Mouse (Mus musculus): ENCODE measurements around the gene Hao2. TPM values are rescaled to one million over a fixed set of nuclear protein-coding genes. Genes with fewer than 3 reads are reported as not detected.

Hao2 gene
- polyA plus RNA-seq, 1 experiment from 2014 or later, result not detected

DNA sequence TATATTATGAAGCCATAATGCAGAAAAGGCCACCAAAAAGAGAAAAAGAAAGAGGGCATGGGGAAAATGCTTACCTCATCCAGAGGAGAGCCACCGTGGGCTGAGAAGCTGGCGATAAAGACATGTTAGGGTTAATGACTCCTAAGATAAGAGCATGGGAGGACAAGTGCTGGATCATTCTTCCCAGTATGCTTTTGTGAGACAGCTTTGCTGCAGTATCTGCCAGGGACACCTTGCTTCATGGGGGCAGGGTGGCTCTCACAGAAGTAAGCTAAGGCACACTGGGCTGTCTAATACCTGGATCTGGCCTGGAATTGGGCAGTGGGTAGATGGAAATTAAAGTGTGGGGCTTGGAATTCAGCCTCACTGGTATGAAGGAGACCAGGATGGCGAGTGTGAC lies 37.9 kb downstream of the Hao2 start:
- H3K9me3 ChIP-seq, result no peaks in the 10 kb centered on the region
- H3K4me2 ChIP-seq, result no peak overlapping the region
- WGBS, result 80% methylated on average over 3 of the region's 3 CpGs
- H3K36me3 ChIP-seq, result no peaks in the 10 kb centered on the region
- no peak overlapping the region for H3K4me3 ChIP-seq
- no peak overlapping the region for H3K9ac ChIP-seq
- H3K4me1 ChIP-seq, result no peaks in the 10 kb centered on the region
- H3K27me3 ChIP-seq, result no peaks in the 10 kb centered on the region
- no peak overlapping the region for H3K27ac ChIP-seq
- ATAC-seq (ENCODE audit: insufficient number of reproducible peaks, insufficient read depth, low FRiP score, low TSS enrichment, low read depth), result no peak

DNA sequence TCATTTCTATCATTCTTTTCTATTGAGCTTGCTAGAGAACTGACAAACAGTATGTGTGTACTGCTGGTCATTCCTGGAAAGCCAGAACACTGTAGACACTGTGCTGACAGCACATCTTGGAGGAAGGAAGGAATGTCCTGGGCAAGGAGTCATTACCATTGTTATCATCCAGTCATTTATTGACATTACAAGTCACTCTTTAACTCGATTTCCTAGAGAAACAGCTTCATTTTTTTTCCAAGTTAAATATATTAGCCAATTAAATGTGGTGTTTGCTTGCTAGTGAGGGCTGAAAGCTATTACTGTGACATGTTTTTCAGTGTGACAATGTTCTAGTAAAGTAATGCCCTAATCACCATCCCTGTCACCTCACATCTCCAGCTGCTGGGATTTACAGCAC lies 39.4 kb downstream of the Hao2 start:
- no peak overlapping the region for H3K4me3 ChIP-seq
- H3K36me3 ChIP-seq, result no peaks in the 10 kb centered on the region
- WGBS, result 40% methylated on average over 1 of the region's 1 CpGs
- H3K4me2 ChIP-seq, result no peak overlapping the region
- H3K9me3 ChIP-seq, result no peaks in the 10 kb centered on the region
- no peaks in the 10 kb centered on the region for H3K4me1 ChIP-seq
- H3K9ac ChIP-seq, result no peak overlapping the region
- H3K27ac ChIP-seq, result no peak overlapping the region
- ATAC-seq (ENCODE audit: insufficient number of reproducible peaks, insufficient read depth, low FRiP score, low TSS enrichment, low read depth), result no peak
- H3K27me3 ChIP-seq, result no peaks in the 10 kb centered on the region

DNA sequence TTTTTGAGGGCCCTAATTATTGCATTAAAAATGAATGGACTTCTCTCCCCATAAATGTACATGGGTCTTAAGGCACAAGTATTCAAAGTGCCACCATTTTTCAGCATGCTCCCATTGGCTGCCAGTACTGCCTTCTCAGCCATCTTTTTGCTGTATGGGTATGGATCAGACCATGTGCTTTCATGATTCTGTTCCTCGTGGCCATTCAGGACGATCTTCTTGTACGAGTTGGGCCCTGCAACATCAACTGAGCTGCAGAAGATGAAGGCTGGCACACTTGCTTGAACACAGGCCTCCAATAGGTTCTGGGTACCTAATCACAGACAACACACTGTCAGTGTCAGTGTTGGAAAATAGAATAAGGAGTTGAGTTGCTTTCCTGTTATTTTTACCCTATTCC lies 40.0 kb downstream of the Hao2 start:
- no peak overlapping the region for H3K9ac ChIP-seq
- no peak overlapping the region for H3K27ac ChIP-seq
- 87% methylated on average over 3 of the region's 3 CpGs for whole genome bisulfite sequencing
- no peaks in the 10 kb centered on the region for H3K4me1 ChIP-seq
- H3K27me3 ChIP-seq, result no peaks in the 10 kb centered on the region
- no peak for ATAC-seq (ENCODE audit: insufficient number of reproducible peaks, insufficient read depth, low FRiP score, low TSS enrichment, low read depth)
- no peak overlapping the region for H3K4me2 ChIP-seq
- H3K4me3 ChIP-seq, result no peak overlapping the region
- no peaks in the 10 kb centered on the region for H3K9me3 ChIP-seq
- no peaks in the 10 kb centered on the region for H3K36me3 ChIP-seq

DNA sequence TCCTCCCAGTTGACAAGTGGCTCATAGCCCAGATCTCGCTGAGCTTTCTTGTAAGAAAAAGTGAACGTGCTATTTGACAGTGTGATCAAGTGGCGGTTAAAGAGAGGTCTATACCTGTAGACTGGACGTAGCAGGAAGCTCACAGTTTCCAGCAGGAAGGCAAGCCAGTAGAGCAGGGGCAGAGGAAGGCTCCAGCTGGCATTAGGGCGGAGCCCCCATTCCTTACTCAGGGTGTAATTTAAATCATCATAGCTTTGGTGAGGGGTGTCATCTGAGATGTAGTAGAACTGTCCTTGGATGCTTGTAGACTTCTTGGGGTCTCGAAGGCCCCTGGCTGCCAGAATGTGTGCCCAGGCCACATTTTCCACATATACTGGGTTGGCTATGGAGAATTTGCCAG lies 40.4 kb downstream of the Hao2 start:
- Histone ChIP-seq H3K36me3 (no peaks in the 10 kb centered on the region), H3K4me3 (no peak overlapping the region), H3K4me2 (no peak overlapping the region), H3K27me3 (no peaks in the 10 kb centered on the region), H3K4me1 (no peaks in the 10 kb centered on the region), H3K27ac (no peak overlapping the region), H3K9ac (no peak overlapping the region), H3K9me3 (no peaks in the 10 kb centered on the region)
- ATAC-seq (ENCODE audit: insufficient number of reproducible peaks, insufficient read depth, low FRiP score, low TSS enrichment, low read depth), result no peak
- WGBS, result 88% methylated on average over 6 of the region's 6 CpGs

DNA sequence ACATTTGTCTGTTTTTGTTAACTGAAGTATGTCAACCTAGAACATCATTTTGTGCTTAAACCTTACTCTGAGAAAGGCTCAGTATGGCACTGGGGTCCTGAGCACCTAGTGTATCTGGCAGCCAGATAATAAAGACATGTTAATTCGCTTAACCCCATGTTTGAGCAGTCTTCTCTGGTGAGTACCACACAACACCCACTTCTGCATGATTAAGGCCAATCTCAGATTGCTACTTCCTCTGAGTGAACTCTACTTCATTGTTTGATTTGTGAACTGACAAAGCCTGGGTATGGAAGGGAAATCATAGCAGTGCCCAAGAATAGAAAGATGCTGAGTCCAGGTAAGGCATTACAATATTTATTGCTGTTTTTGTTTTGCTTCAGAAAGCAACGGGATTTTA lies 41.2 kb downstream of the Hao2 start:
- no peak overlapping the region for H3K9ac ChIP-seq
- no peak for ATAC-seq (ENCODE audit: insufficient number of reproducible peaks, insufficient read depth, low FRiP score, low TSS enrichment, low read depth)
- H3K4me3 ChIP-seq, result no peak overlapping the region
- no peaks in the 10 kb centered on the region for H3K36me3 ChIP-seq
- no peaks in the 10 kb centered on the region for H3K4me1 ChIP-seq
- no peak overlapping the region for H3K4me2 ChIP-seq
- 78% methylated on average over 2 of the region's 2 CpGs for WGBS
- H3K27me3 ChIP-seq, result no peaks in the 10 kb centered on the region
- H3K9me3 ChIP-seq, result no peaks in the 10 kb centered on the region
- H3K27ac ChIP-seq, result no peak overlapping the region

DNA sequence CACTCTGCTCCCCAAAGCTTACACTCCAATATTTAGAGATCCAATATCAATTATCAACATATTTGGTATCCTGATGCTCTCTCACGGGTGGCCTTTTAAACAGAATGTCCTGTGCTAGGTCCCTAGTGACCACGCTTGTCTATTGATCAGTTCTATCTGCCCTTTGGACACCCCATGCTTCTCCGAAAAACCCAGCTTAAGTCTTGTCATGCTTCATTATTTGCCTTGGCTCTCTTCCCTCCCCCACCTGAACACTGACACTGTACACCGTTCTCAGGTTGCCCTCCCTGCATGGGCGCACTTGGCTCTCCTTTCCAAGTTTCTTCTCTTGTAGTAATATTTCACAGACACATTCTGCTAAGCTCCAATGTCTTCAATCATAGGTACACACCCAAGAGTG lies 42.8 kb downstream of the Hao2 start:
- Histone ChIP-seq H3K4me3 (no peak overlapping the region), H3K4me1 (no peaks in the 10 kb centered on the region), H3K27ac (no peak overlapping the region), H3K4me2 (no peak overlapping the region), H3K27me3 (no peaks in the 10 kb centered on the region), H3K36me3 (no peaks in the 10 kb centered on the region), H3K9me3 (no peaks in the 10 kb centered on the region), H3K9ac (no peak overlapping the region)
- 70% methylated on average over 5 of the region's 5 CpGs for WGBS
- no peak for ATAC-seq (ENCODE audit: insufficient number of reproducible peaks, insufficient read depth, low FRiP score, low TSS enrichment, low read depth)

DNA sequence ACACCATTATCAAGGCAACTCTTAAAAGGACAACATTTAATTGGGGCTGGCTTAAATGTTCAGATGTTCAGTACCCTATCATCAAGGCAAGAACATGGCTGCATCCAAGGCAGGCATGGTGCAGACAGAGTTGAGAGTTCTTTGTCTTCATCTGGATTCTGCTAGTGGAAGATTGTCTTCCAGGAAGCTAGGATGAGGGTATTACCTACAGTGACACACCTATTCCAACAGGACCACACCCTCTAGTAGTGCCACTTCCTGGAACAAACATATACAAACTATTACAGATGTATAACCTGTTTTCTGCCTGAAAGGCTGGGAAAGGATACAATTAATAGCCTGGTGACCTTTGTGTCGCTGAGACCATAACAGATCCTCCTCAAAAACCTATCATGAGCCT lies 44.1 kb downstream of the Hao2 start:
- Histone ChIP-seq H3K4me2 (no peak overlapping the region), H3K9ac (no peak overlapping the region), H3K36me3 (no peaks in the 10 kb centered on the region), H3K4me3 (no peak overlapping the region), H3K4me1 (no peaks in the 10 kb centered on the region), H3K27ac (no peak overlapping the region), H3K27me3 (no peaks in the 10 kb centered on the region), H3K9me3 (no peaks in the 10 kb centered on the region)
- WGBS, result 87% methylated on average over 1 of the region's 1 CpGs
- no peak for ATAC-seq (ENCODE audit: insufficient number of reproducible peaks, insufficient read depth, low FRiP score, low TSS enrichment, low read depth)

Other genes starting within 250 kb of the Hao2 start
- gene Hsd3b2, start 168.7 kb downstream of the Hao2 start, polyA plus RNA-seq (2015; fragmentation: Nextera tagmentation; extraction: Ambion mirVana), result 0.08 and 0.17 TPM in 2 replicates
- gene Hsd3b3, start 130.1 kb downstream of the Hao2 start, polyA plus RNA-seq (2015; fragmentation: Nextera tagmentation; extraction: Ambion mirVana), result not detected in 2 replicates
- gene Hsd3b6, start 78.8 kb downstream of the Hao2 start, polyA plus RNA-seq (2015; fragmentation: Nextera tagmentation; extraction: Ambion mirVana), result 12.8 and 16.5 TPM in 2 replicates
- gene Hsd3b1, start 33.4 kb downstream of the Hao2 start, polyA plus RNA-seq (2015; fragmentation: Nextera tagmentation; extraction: Ambion mirVana), result 0.21 TPM in 1 of 2 replicates, not detected in the other
- gene Wars2, start 247.8 kb upstream of the Hao2 start, polyA plus RNA-seq (2015; fragmentation: Nextera tagmentation; extraction: Ambion mirVana), result 10.3 and 13.1 TPM in 2 replicates